Mouse (Mus musculus): ENCODE measurements around the gene Slc7a7. TPM values are rescaled to one million over a fixed set of nuclear protein-coding genes. Genes with fewer than 3 reads are reported as not detected.

Gene Slc7a7
- polyA plus RNA-seq, 1 experiment from 2014 or later = 8.0 TPM

DNA sequence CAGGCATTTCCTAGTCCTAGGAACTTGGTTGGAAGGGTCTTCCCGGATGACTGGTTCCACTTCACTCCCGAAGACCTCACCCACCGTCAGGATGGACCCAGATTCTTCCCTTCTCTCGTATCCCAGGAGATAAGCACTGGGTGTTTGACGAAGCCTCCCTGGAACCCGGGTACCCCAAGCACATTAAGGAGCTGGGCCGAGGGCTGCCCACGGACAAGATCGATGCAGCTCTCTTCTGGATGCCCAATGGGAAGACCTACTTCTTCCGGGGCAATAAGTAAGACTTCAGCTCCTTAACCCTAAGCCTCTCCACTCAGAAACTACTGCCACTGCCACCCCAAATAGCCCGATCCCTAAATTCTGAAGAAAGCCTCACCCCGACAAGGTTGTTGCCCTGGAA is 21.6 kb upstream of the Slc7a7 start:
- no peak for ATAC-seq (replicated peaks; ENCODE audit: insufficient number of reproducible peaks, low FRiP score, low TSS enrichment)
- Histone ChIP-seq H3K36me3 (ENCODE audit: control insufficient read depth, insufficient read depth, low read length) (peaks cover 19% of the 10 kb centered on the region), H3K9me3 (replicated peaks; ENCODE audit: control insufficient read depth, low read length) (no peaks in the 10 kb centered on the region), H3K4me2 (no peak overlapping the region), H3K9ac (ENCODE audit: low read depth, low read length) (no peak overlapping the region), H3K27ac (ENCODE audit: low read depth, low read length) (no peak overlapping the region), H3K4me3 (ENCODE audit: low read depth, low read length) (no peak overlapping the region), H3K4me1 (ENCODE audit: control insufficient read depth, insufficient read depth, low read length) (peaks cover 11% of the 10 kb centered on the region), H3K27me3 (ENCODE audit: control insufficient read depth, insufficient read depth, low read length) (no peaks in the 10 kb centered on the region)
- 85% methylated on average over 12 of the region's 12 CpGs for WGBS (ENCODE audit: insufficient replicate concordance)

DNA sequence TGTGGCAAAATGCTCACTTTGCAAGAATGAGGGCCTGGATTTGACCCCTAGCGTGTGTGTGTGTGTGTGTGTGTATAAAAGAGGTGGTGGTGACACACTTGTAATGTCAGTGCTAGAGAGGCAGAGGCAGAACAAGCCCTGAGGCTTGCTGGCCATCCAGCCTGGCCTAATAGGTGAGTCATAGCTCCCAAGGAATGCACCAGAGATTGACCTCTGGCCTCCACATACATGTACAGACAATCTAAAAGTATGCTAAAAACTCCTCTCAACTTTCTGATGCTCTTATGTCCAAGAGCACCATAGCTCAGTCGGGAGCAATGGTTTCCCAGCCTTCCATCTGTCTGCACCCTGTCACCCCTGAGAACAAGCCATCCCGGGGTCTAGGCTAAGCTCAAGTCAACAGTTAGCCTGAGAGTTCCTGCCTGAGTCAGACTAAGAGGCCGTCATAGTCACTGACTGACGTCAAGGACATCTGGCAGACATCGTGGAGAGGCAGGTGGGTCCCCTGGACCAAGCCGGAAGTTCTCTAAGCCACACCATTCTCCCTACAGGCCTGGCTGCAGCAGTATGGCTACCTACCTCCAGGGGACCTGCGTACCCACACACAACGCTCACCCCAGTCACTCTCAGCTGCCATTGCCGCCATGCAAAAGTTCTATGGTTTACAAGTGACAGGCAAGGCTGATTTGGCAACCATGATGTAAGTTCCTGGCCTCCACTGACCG is 17.8 kb upstream of the Slc7a7 start:
- H3K4me1 ChIP-seq (ENCODE audit: control insufficient read depth, insufficient read depth, low read length) = peaks cover 22% of the 10 kb centered on the region
- H3K36me3 ChIP-seq (ENCODE audit: control insufficient read depth, insufficient read depth, low read length) = peaks cover 19% of the 10 kb centered on the region
- H3K4me3 ChIP-seq (ENCODE audit: low read depth, low read length) = no peak overlapping the region
- no peak overlapping the region for H3K4me2 ChIP-seq
- WGBS (ENCODE audit: insufficient replicate concordance) = 73% methylated on average over 11 of the region's 11 CpGs
- no peak overlapping the region for H3K9ac ChIP-seq (ENCODE audit: low read depth, low read length)
- no peaks in the 10 kb centered on the region for H3K27me3 ChIP-seq (ENCODE audit: control insufficient read depth, insufficient read depth, low read length)
- no peaks in the 10 kb centered on the region for H3K9me3 ChIP-seq (replicated peaks; ENCODE audit: control insufficient read depth, low read length)
- H3K27ac ChIP-seq (ENCODE audit: low read depth, low read length) = no peak overlapping the region
- no peak for ATAC-seq (replicated peaks; ENCODE audit: insufficient number of reproducible peaks, low FRiP score, low TSS enrichment)

DNA sequence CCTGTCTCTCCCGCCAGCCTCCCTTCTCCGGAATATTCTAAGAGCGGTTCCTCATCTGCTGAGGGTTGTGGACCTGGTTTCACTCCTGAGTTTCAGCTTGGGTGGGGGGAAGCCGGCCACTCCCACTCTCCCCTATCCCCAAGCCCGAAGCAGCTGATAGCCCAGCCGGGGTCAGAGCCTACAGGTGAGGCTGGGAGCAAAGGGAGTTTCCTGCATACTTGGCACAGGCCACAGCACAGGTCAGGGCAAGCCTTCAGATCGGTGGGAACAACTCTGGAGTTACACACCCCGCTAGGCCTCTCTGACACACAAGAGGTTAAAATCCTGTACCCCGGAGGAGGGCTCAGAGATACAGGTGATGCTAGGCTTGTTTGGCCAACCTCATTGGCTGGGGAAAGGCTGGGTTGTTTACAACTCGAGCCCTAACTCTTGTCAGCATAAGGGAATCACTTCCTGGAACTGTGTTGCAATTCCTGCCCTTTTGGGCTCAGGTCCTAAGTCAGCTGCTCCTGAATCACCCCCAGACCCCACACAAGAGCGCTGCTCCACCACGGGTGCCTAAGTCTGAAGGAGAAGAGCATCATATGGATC is 16.5 kb upstream of the Slc7a7 start:
- Histone ChIP-seq H3K27me3 (ENCODE audit: control insufficient read depth, insufficient read depth, low read length) (no peaks in the 10 kb centered on the region), H3K27ac (ENCODE audit: low read depth, low read length) (no peak overlapping the region), H3K9ac (ENCODE audit: low read depth, low read length) (0 out of 2 replicates have a peak overlapping the region, but pooled peaks have one; percentile 28), H3K4me1 (ENCODE audit: control insufficient read depth, insufficient read depth, low read length) (peaks cover 34% of the 10 kb centered on the region), H3K4me3 (ENCODE audit: low read depth, low read length) (peak overlapping the region; percentile 82), H3K9me3 (replicated peaks; ENCODE audit: control insufficient read depth, low read length) (no peaks in the 10 kb centered on the region), H3K4me2 (peak overlapping the region; percentile 83), H3K36me3 (ENCODE audit: control insufficient read depth, insufficient read depth, low read length) (peaks cover 12% of the 10 kb centered on the region)
- WGBS (ENCODE audit: insufficient replicate concordance) = 60% methylated on average over 12 of the region's 12 CpGs
- ATAC-seq (replicated peaks; ENCODE audit: insufficient number of reproducible peaks, low FRiP score, low TSS enrichment) = no peak

- 24% methylated on average over 17 of the region's 17 CpGs for WGBS (ENCODE audit: insufficient replicate concordance)
- peaks cover 34% of the 10 kb centered on the region for H3K4me1 ChIP-seq (ENCODE audit: control insufficient read depth, insufficient read depth, low read length)
These were observed 15.6 kb upstream of the Slc7a7 start for GRCm38 (mm10) chr14:54432837-54433830.

GRCm38 (mm10) chr14:54432078-54432836 is 14.7 kb upstream of the Slc7a7 start:
- Histone ChIP-seq H3K4me3 (ENCODE audit: low read depth, low read length) (peak overlapping the region; percentile 82), H3K4me1 (ENCODE audit: control insufficient read depth, insufficient read depth, low read length) (peaks cover 39% of the 10 kb centered on the region), H3K4me2 (peak overlapping the region; percentile 83), H3K27me3 (ENCODE audit: control insufficient read depth, insufficient read depth, low read length) (no peaks in the 10 kb centered on the region), H3K9ac (ENCODE audit: low read depth, low read length) (peak overlapping the region; percentile 99), H3K36me3 (ENCODE audit: control insufficient read depth, insufficient read depth, low read length) (peaks cover 4% of the 10 kb centered on the region; the same call in 1 of the 2 replicates), H3K9me3 (replicated peaks; ENCODE audit: control insufficient read depth, low read length) (no peaks in the 10 kb centered on the region), H3K27ac (ENCODE audit: low read depth, low read length) (peak overlapping the region; percentile 96)
- ATAC-seq (replicated peaks; ENCODE audit: insufficient number of reproducible peaks, low FRiP score, low TSS enrichment) = 0 out of 2 replicates have a peak, but pooled peaks have one; percentile 25
- WGBS (ENCODE audit: insufficient replicate concordance) = 2% methylated on average over 54 of the region's 54 CpGs

More at GRCm38 (mm10) chr14:54432837-54433830, 15.6 kb upstream of the Slc7a7 start:
- Histone ChIP-seq H3K27me3 (ENCODE audit: control insufficient read depth, insufficient read depth, low read length) (no peaks in the 10 kb centered on the region), H3K27ac (ENCODE audit: low read depth, low read length) (peak overlapping the region; percentile 96), H3K9ac (ENCODE audit: low read depth, low read length) (peak overlapping the region; percentile 99), H3K4me2 (peak overlapping the region; percentile 83), H3K9me3 (replicated peaks; ENCODE audit: control insufficient read depth, low read length) (no peaks in the 10 kb centered on the region), H3K36me3 (ENCODE audit: control insufficient read depth, insufficient read depth, low read length) (peaks cover 6% of the 10 kb centered on the region), H3K4me3 (ENCODE audit: low read depth, low read length) (peak overlapping the region; percentile 82)
- no peak for ATAC-seq (replicated peaks; ENCODE audit: insufficient number of reproducible peaks, low FRiP score, low TSS enrichment)

- H3K27me3 ChIP-seq (ENCODE audit: control insufficient read depth, insufficient read depth, low read length) = no peaks in the 10 kb centered on the region
- H3K9me3 ChIP-seq (replicated peaks; ENCODE audit: control insufficient read depth, low read length) = no peaks in the 10 kb centered on the region
- 0% methylated on average over 46 of the region's 49 CpGs for WGBS (ENCODE audit: insufficient replicate concordance)
- peak within 1 kb of the TSS; percentile 99 for H3K9ac ChIP-seq (ENCODE audit: low read depth, low read length)
- peaks cover 4% of the 10 kb centered on the region; the same call in 1 of the 2 replicates for H3K36me3 ChIP-seq (ENCODE audit: control insufficient read depth, insufficient read depth, low read length)
- peak within 1 kb of the TSS; percentile 82 for H3K4me3 ChIP-seq (ENCODE audit: low read depth, low read length)
- H3K27ac ChIP-seq (ENCODE audit: low read depth, low read length) = peak within 1 kb of the TSS; percentile 96
- H3K4me2 ChIP-seq = peak within 1 kb of the TSS; percentile 83
- ATAC-seq (replicated peaks; ENCODE audit: insufficient number of reproducible peaks, low FRiP score, low TSS enrichment) = no peak; the same call in 1 of the 2 replicates
- H3K4me1 ChIP-seq (ENCODE audit: control insufficient read depth, insufficient read depth, low read length) = peaks cover 40% of the 10 kb centered on the region
These were observed 13.9 kb upstream of the Slc7a7 start, which contains the start of gene Mmp14 for GRCm38 (mm10) chr14:54431334-54432077. Mmp14 (plus strand) TSS chr14:54431612.

DNA sequence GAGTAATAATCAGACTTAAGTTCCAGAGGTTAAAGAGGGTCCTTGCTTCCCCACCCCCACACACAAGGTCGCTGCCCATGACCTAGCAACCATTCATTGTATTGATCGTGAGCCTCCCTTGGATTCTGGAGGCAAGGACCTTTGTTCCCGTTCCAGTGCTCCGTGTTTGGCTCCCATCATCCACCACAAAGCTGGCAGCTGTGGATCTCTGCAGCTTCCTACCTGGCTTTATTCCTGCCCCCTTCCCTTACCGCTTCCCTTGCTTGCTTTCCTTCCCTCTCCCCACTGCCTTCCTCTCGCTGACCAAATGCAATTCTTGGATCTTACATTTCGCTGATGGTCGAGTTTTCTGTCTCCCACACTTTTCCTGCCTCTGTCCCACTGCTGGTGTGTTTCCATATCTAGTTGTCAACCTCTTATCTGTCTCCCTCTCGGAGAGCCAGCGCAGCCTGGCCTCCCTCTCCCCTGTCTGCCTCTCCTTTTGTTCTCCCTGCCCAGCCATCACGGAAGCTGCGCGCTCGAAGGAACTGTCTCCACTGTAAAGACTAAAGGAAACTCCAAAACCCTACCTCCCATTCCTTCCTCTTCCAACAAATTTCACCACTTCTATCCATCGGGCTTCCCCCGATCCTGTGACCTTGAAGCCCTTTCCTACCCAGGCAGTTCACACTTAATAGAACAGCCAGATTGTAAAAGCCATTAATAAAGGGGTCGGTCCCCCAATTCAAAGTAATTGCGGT is 13.0 kb upstream of the Slc7a7 start:
- H3K4me3 ChIP-seq (ENCODE audit: low read depth, low read length) = peak overlapping the region; percentile 82
- peak overlapping the region; percentile 83 for H3K4me2 ChIP-seq
- no peaks in the 10 kb centered on the region for H3K9me3 ChIP-seq (replicated peaks; ENCODE audit: control insufficient read depth, low read length)
- H3K9ac ChIP-seq (ENCODE audit: low read depth, low read length) = peak overlapping the region; percentile 99
- 0 out of 2 replicates have a peak, but pooled peaks cover under 1% of the 10 kb centered on the region for H3K36me3 ChIP-seq (ENCODE audit: control insufficient read depth, insufficient read depth, low read length)
- WGBS (ENCODE audit: insufficient replicate concordance) = 3% methylated on average over 18 of the region's 18 CpGs
- no peaks in the 10 kb centered on the region for H3K27me3 ChIP-seq (ENCODE audit: control insufficient read depth, insufficient read depth, low read length)
- H3K4me1 ChIP-seq (ENCODE audit: control insufficient read depth, insufficient read depth, low read length) = peaks cover 44% of the 10 kb centered on the region
- H3K27ac ChIP-seq (ENCODE audit: low read depth, low read length) = peak overlapping the region; percentile 96
- ATAC-seq (replicated peaks; ENCODE audit: insufficient number of reproducible peaks, low FRiP score, low TSS enrichment) = no peak
